Mouse (Mus musculus): ENCODE data around the gene Car2.

The Car2 gene

GRCm38 (mm10) chr3:14915355-14915754, 29.3 kb downstream of the Car2 start:
- in situ Hi-C loops (cut with MboI; ENCODE audit: low sequenced_read_pairs): no loop called here

DNA sequence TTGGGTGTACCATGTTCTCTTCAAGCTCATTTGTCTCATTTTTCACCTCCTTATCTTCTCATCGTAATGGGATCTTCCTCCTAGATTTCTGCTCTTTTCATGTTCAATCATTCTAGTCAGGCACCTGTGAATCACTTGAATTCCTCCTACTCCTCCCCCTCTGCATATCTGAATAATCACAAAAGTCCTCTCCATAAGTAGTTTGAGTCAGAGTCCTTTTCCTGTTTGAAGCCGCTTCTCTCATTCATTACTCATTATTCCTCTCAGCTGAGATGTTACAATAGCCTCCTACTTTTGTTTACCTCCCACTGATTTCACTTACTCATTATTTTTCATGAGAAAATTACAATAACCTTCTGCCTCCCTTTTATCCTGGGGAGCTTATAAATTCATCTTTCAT, 31.2 kb downstream of the Car2 start:
- in situ Hi-C loops (cut with MboI; ENCODE audit: low sequenced_read_pairs): no loop called here

DNA sequence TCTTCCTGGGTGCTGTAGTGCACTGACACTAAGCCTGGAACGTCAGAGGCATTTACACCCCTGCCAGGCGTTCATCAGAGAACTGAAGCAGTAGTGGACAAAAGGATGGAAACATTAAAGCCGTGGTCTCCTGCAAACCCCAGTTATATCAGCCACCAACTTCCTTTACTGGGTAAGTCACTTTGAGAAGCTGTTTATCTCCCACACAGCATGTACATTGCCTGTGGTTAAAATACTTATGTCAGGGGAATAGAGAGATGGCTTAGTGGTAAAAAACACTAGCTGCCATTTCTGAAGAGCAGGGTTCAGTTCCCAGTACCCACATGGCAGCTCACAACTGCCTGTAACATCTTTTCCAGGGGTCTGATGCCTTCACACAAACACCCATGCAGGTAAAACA, 58.6 kb downstream of the Car2 start:
- in situ Hi-C loops (cut with MboI; ENCODE audit: low sequenced_read_pairs): no loop called here

DNA sequence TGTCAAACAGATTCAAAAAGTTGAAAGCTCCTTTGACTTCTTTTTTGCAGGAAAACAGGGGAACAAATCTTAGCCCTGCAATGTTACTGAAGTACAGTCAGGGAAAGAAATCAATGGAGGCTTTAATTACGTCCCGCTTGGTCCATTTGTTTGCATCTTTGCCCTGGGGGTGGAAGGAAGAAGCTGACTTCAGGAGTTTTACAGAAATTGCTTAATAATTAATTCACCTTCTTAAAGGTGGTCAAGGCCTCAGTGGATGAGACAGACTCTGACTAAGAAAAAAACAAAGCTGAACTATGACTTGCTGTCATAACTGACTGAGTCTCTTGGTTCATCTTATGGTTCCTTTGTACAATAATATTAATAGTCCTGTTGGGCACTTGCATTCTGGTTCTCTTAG, 59.6 kb downstream of the Car2 start:
- in situ Hi-C loops (cut with MboI; ENCODE audit: low sequenced_read_pairs): no loop called here

- in situ Hi-C loops (cut with MboI; ENCODE audit: low sequenced_read_pairs): no loop called here
These were observed 62.2 kb downstream of the Car2 start for GRCm38 (mm10) chr3:14948067-14948800.

- in situ Hi-C loops (cut with MboI; ENCODE audit: low sequenced_read_pairs): no loop called here
These were observed 64.0 kb downstream of the Car2 start for GRCm38 (mm10) chr3:14950031-14950430.

All from CH12F3 (cell line).